Mouse (Mus musculus): ENCODE data around the gene Stk10. TPM values are rescaled to one million over a fixed set of nuclear protein-coding genes. Genes with fewer than 3 reads are reported as not detected.
A peak's percentile ranks its signal among the peaks of the same experiment; 100 is the strongest.

The Stk10 gene
- polyA plus RNA-seq, 2 experiments from 2014 or later = 66.9 to 116 TPM

GRCm38 (mm10) chr11:32571103-32571502 is 38.0 kb downstream of the Stk10 start:
- ATAC-seq = peak; percentile 32

GRCm38 (mm10) chr11:32573669-32574068 is 40.6 kb downstream of the Stk10 start:
- ATAC-seq = no peak

- ATAC-seq = no peak
Measured at GRCm38 (mm10) chr11:32575964-32576759, 43.1 kb downstream of the Stk10 start.

DNA sequence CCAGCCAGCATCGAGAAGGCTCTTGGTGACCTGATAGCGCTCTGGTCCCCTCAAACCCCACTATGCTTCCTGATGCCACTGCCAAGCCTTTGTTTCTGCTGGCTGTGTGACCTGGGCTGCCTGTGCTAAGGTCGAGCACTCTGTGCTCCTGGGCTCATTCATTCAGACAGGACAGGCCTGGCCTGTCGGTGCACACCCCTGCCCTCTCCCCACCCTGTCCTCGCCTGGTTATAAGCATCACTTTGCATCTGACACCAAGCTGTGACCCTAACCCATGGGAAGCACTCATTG is 43.6 kb downstream of the Stk10 start:
- ATAC-seq = no peak

- ATAC-seq = peak; percentile 81
Measured at GRCm38 (mm10) chr11:32580305-32580947, 47.3 kb downstream of the Stk10 start.

- ATAC-seq = no peak
Measured at GRCm38 (mm10) chr11:32581031-32581430, 47.9 kb downstream of the Stk10 start.

DNA sequence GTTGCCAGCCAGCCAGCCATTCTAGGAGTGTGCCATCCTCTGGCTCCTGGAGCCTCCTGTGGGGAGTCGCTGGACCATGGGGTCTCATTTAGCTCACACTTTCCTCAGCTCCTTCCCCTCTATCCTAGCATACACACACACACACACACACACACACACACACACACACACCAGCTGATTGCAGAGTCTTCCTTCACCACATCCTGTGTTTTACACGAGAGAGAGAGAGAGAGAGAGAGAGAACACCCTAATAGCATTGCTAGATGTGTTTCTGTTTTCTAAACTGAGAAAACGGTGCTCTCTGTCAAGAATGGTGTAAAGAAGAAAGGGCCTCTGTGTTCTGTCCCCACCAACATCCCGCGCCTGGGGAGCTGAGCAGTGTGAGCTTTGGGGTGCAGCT is 49.7 kb downstream of the Stk10 start:
- ATAC-seq = peak; percentile 57

- ATAC-seq = no peak
Measured at GRCm38 (mm10) chr11:32585996-32586395, 52.9 kb downstream of the Stk10 start.

- ATAC-seq = peak; percentile 68
Measured at GRCm38 (mm10) chr11:32587191-32588089, 54.3 kb downstream of the Stk10 start.

DNA sequence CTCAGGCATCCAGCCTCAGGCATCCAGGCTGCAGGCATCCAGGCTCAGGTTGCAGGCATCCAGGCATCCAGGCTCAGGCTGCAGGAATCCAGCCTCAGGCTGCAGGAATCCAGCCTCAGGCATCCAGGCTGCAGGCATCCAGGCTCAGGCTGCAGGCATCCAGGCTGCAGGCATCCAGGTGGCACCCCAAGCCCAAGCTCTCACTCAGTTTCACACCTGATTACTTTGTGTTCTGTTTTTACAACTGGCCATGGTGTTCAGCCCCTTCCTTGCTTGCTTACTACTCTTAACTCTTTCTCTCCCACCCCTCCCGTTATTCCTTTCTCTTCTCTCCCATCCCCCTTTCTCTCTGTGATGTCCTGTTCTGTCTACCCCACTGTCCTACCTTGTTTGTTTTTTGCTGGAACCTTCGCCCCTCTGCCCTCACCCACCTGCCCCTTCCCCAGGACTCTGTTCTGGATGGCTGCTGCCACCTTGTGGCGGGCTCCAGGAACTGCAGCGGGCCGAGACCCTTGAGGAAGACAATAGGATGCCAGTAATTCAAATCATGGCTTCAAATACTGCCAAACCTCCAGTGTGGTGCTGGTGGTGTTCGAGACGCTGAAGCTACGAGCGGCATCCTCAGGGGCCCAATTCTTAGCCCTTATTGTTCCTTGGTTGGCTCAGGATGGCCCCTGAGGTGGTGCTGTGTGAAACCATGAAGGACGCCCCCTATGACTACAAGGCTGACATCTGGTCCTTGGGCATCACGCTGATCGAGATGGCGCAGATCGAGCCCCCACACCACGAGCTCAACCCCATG is 55.2 kb downstream of the Stk10 start:
- no peak for ATAC-seq

DNA sequence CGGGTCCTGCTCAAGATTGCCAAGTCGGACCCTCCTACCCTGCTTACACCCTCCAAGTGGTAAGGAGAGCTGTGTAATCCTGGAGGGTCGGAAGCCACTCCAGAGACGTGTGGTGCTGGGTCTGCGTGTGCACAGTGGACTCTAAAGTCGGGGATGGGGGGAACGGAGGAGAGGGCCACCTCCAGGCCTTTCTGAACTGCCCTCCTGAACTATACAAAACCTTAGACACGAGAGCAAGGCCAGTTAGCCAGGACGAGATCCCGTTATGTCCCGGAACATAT is 55.7 kb downstream of the Stk10 start:
- no peak for ATAC-seq

DNA sequence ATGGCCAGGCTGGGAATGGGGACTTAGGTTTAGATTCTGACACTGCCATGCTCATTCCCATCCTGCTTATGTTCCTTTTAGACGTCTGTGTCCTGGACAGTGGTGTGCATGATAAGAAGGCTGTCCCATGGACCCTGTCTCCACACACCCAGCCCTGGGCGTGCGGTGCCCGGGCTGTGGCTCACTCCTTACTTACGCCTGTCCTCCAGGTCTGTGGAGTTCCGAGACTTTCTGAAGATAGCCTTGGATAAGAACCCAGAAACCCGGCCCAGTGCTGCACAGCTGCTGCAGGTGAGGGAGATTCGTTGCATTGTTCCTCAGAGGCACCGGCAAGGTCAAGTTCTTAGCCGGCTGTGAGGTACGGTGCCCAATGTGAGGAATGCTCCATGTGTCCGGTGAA is 56.1 kb downstream of the Stk10 start:
- no peak for ATAC-seq

GRCm38 (mm10) chr11:32589791-32590190 is 56.7 kb downstream of the Stk10 start:
- ATAC-seq = no peak

DNA sequence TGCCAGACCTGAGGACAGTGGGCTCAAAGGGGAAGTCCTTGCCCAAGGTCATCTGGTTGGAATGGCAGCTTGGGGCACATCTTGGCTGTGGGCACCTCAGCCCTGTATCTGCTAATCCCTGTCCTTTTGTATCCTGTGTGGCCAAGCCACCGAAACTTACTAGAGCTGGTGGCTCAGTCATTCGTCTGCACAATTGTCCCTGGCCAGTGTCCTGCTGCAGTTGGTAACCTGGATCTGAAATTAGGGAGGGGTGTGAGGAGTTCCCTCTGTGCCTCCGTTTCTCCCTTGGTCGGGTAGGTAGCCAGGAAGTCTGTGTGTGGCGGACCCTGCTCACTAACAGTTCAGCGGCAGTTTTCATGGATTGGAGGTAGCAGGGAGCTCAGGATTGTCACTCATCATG is 57.1 kb downstream of the Stk10 start:
- ATAC-seq = no peak

DNA sequence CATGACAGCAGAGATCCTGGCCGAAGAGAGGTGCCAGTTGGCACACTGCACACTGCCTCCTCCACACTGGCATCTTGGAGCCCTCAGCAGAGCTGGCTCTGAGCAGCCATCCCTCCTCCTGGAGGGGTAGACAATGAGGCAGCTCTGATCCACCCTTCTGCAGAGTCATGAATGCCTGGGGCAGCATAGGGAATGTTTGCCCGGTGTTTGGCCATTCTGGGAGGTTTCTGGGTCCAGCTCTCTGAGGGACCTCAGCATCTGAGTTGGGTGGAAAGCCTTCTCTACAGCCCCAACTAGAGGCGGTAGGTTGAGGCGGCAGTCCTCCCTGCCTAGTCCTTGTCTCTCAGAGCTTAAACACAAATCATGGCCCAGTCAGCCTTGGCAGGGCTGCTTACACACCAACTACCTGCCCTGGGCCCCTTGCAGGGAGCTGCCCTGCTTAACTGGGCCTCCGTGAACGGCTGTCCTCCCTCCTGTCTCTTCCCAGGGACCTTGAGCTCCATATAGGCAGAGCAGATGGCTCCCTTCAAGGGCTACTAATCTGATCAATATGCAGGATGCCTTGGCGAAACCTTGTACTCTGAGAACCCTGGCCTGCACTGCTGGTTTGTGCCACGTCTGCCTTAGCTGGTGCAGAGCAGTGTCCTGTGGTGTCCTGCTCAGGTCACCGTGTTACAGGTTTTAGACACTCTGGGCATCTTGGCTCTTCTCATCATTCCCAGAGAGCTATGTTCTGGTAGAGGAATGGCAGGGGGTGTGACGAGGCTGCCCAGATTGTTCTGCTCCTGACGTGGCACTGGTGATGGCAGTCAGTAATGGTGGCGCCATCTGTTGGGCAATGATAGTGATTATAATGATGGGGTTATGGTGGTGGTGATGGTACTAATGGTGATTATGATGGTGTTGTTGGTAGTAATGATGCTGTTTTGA is 59.1 kb downstream of the Stk10 start:
- peak; percentile 28 for ATAC-seq

GRCm38 (mm10) chr11:32593081-32593480 is 60.0 kb downstream of the Stk10 start:
- ATAC-seq = no peak

- ATAC-seq = no peak
Measured at GRCm38 (mm10) chr11:32594122-32594521, 61.0 kb downstream of the Stk10 start.

GRCm38 (mm10) chr11:32600371-32600770 is 67.3 kb downstream of the Stk10 start:
- ATAC-seq = no peak

GRCm38 (mm10) chr11:32601528-32602323 is 68.6 kb downstream of the Stk10 start:
- no peak for ATAC-seq

GRCm38 (mm10) chr11:32604663-32605062 is 71.6 kb downstream of the Stk10 start:
- ATAC-seq = no peak
